27 mouse cellular contexts compared by ENCODE assay signal in the genomic region with DNA sequence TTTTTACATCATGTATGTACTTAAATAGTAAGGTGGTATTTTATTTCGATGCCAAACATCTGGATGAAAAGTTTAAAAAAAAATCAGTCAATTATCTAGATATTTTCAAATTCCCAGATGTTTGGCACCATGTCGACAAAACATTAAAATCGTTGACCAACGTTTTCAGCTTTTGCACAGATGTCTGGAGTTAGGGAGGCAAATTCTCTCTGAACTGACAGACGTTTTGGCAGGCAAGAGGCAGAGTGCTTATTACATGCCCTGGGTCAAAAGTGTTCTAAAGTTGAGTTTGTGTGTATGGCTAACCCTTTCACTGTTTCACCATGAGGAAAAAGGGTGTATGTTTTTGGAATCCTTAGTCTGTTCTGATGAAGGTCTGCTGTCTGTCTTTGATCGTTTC.
A peak's percentile ranks its signal among the peaks of the same experiment; 100 is the strongest.
DNase-seq lines count a peak whose midpoint lies in the region; ATAC-seq and TF ChIP-seq lines count a peak whose summit lies in the region.
"Had no signal": no experiment of that assay in that cellular context is flagged by ENCODE, and none has a peak within 500 bp of the region (broad histone marks: within the 10 kb centered on the region; RNA-seq: fewer than 3 reads in every experiment).

No protein-coding gene starts in this region.

- 60% methylated on average over 6 of the region's 6 CpGs for WGBS in embryonic facial prominence, embryonic 11.5 days
- WGBS in embryonic facial prominence, embryonic 10.5 days: 73% methylated on average over 6 of the region's 6 CpGs
- 41% methylated on average over 6 of the region's 6 CpGs for WGBS in lung, embryonic 14.5 days
- WGBS in embryonic facial prominence, embryonic 12.5 days: 45% methylated on average over 6 of the region's 6 CpGs
- 30% methylated on average over 6 of the region's 6 CpGs for WGBS in limb, embryonic 15.5 days

- no peak for ATAC-seq in embryonic facial prominence, embryonic 11.5 days (replicated peaks; ENCODE audit: insufficient number of reproducible peaks, low FRiP score, low TSS enrichment, low read depth)
- ATAC-seq in lung, embryonic 14.5 days (ENCODE audit: insufficient read depth): no peak
- no peak for ATAC-seq in embryonic facial prominence, embryonic 12.5 days (ENCODE audit: insufficient number of reproducible peaks, insufficient read depth, low FRiP score, low TSS enrichment)
- ATAC-seq in limb, embryonic 15.5 days (ENCODE audit: insufficient number of reproducible peaks, low FRiP score, low TSS enrichment, low read depth): 0 out of 2 replicates have a peak, but pooled peaks have one; percentile 48
- ATAC-seq: CD4-positive, CD25-positive, alpha-beta regulatory T cell, adult 4 months; forebrain, embryonic 14.5 days; forebrain, embryonic 16.5 days had no signal

- H3K4me3 ChIP-seq in embryonic facial prominence, embryonic 11.5 days (ENCODE audit: low read depth, low read length): no peak overlapping the region
- no peak overlapping the region for H3K4me3 ChIP-seq in embryonic facial prominence, embryonic 10.5 days
- H3K4me3 ChIP-seq in lung, embryonic 14.5 days (ENCODE audit: low read depth, low read length): no peak overlapping the region
- no peak overlapping the region for H3K4me3 ChIP-seq in embryonic facial prominence, embryonic 12.5 days
- H3K4me3 ChIP-seq in limb, embryonic 15.5 days: no peak overlapping the region
- H3K4me3 ChIP-seq: embryonic facial prominence, embryonic 15.5 days; erythroblast, embryonic 14.5 days; forebrain, embryonic 10.5 days; forebrain, embryonic 12.5 days had no signal

- no peaks in the 10 kb centered on the region for H3K4me1 ChIP-seq in embryonic facial prominence, embryonic 11.5 days (ENCODE audit: control insufficient read depth, insufficient read depth, low read length)
- no peaks in the 10 kb centered on the region for H3K4me1 ChIP-seq in embryonic facial prominence, embryonic 10.5 days
- H3K4me1 ChIP-seq in lung, embryonic 14.5 days (ENCODE audit: insufficient read depth): no peaks in the 10 kb centered on the region
- H3K4me1 ChIP-seq in embryonic facial prominence, embryonic 12.5 days: no peaks in the 10 kb centered on the region
- 0 out of 2 replicates have a peak, but pooled peaks cover 2% of the 10 kb centered on the region for H3K4me1 ChIP-seq in limb, embryonic 15.5 days
- H3K4me1 ChIP-seq: forebrain, embryonic 10.5 days; forebrain, embryonic 12.5 days had no signal

- no peaks in the 10 kb centered on the region for H3K27me3 ChIP-seq in embryonic facial prominence, embryonic 11.5 days (ENCODE audit: control insufficient read depth, insufficient read depth, low read length)
- no peaks in the 10 kb centered on the region for H3K27me3 ChIP-seq in embryonic facial prominence, embryonic 10.5 days (replicated peaks; ENCODE audit: low read depth, poor library complexity, severe bottlenecking)
- no peaks in the 10 kb centered on the region for H3K27me3 ChIP-seq in lung, embryonic 14.5 days (ENCODE audit: insufficient read depth, low read length)
- H3K27me3 ChIP-seq in embryonic facial prominence, embryonic 12.5 days: no peaks in the 10 kb centered on the region
- no peaks in the 10 kb centered on the region for H3K27me3 ChIP-seq in limb, embryonic 15.5 days
- H3K27me3 ChIP-seq: CH12.LX; embryonic facial prominence, embryonic 15.5 days; forebrain, embryonic 12.5 days had no signal

- no peaks in the 10 kb centered on the region for H3K36me3 ChIP-seq in embryonic facial prominence, embryonic 11.5 days (replicated peaks; ENCODE audit: control insufficient read depth, insufficient read depth, low read depth, low read length)
- H3K36me3 ChIP-seq in embryonic facial prominence, embryonic 10.5 days (replicated peaks): no peaks in the 10 kb centered on the region
- H3K36me3 ChIP-seq in lung, embryonic 14.5 days (ENCODE audit: insufficient read depth): no peaks in the 10 kb centered on the region
- no peaks in the 10 kb centered on the region for H3K36me3 ChIP-seq in embryonic facial prominence, embryonic 12.5 days
- no peaks in the 10 kb centered on the region for H3K36me3 ChIP-seq in limb, embryonic 15.5 days
- H3K36me3 ChIP-seq: embryonic facial prominence, embryonic 15.5 days; forebrain, embryonic 10.5 days; forebrain, embryonic 12.5 days; G1E had no signal

- no peak for TF ChIP-seq CTCF in lung, embryonic 14.5 days (IDR thresholded peaks at IDR 0.05; ENCODE audit: low read depth)

- peak; percentile 2 for DNase-seq in embryonic facial prominence, embryonic 11.5 days (ENCODE audit: low spot score)
- DNase-seq in embryonic facial prominence, embryonic 10.5 days (ENCODE audit: low spot score): no peak
- DNase-seq in lung, embryonic 14.5 days: peak; percentile 35
- no peak for DNase-seq in lung, postnatal 36 days
- DNase-seq in layer of hippocampus, adult 18-20 months (ENCODE audit: low spot score in 2 of 2): no peak
- no peak for DNase-seq in embryo, embryonic 10 days (ENCODE audit: low spot score)
- DNase-seq: adrenal gland, adult 8-10 months; adrenal gland, postnatal 14 days; adrenal gland, postnatal 36 days; B cell, adult 2 months; cerebellum, adult 11-12 months; cerebellum, adult 2 months; cerebellum, adult 9-10 months; cerebellum, postnatal 10 days; cerebellum, postnatal 36 days; embryo, embryonic 11 days had no signal

- H3K9ac ChIP-seq in embryonic facial prominence, embryonic 11.5 days (replicated peaks; ENCODE audit: low read length): no peak overlapping the region
- no peak overlapping the region for H3K9ac ChIP-seq in lung, embryonic 14.5 days
- H3K9ac ChIP-seq in embryonic facial prominence, embryonic 12.5 days: no peak overlapping the region
- H3K9ac ChIP-seq in limb, embryonic 15.5 days: no peak overlapping the region
- H3K9ac ChIP-seq: embryonic facial prominence, embryonic 15.5 days; forebrain, embryonic 12.5 days had no signal

- no peak overlapping the region for H3K4me2 ChIP-seq in embryonic facial prominence, embryonic 11.5 days (ENCODE audit: low read depth, low read length)
- no peak overlapping the region for H3K4me2 ChIP-seq in lung, embryonic 14.5 days
- H3K4me2 ChIP-seq in embryonic facial prominence, embryonic 12.5 days (replicated peaks): no peak overlapping the region
- no peak overlapping the region for H3K4me2 ChIP-seq in limb, embryonic 15.5 days
- H3K4me2 ChIP-seq: embryonic facial prominence, embryonic 15.5 days; forebrain, embryonic 12.5 days had no signal

- no peak overlapping the region for H3K27ac ChIP-seq in embryonic facial prominence, embryonic 11.5 days (replicated peaks; ENCODE audit: low read depth, low read length)
- H3K27ac ChIP-seq in embryonic facial prominence, embryonic 10.5 days (replicated peaks): no peak overlapping the region
- no peak overlapping the region for H3K27ac ChIP-seq in lung, embryonic 14.5 days (ENCODE audit: low read depth)
- H3K27ac ChIP-seq in embryonic facial prominence, embryonic 12.5 days: 0 out of 2 replicates have a peak overlapping the region, but pooled peaks have one; percentile 1
- no peak overlapping the region for H3K27ac ChIP-seq in limb, embryonic 15.5 days
- H3K27ac ChIP-seq: forebrain, embryonic 10.5 days; forebrain, embryonic 12.5 days had no signal

- no peaks in the 10 kb centered on the region for H3K9me3 ChIP-seq in embryonic facial prominence, embryonic 11.5 days (replicated peaks; ENCODE audit: control insufficient read depth, low read length)
- no peaks in the 10 kb centered on the region for H3K9me3 ChIP-seq in embryonic facial prominence, embryonic 10.5 days
- H3K9me3 ChIP-seq in lung, embryonic 14.5 days (ENCODE audit: low read depth, low read length): no peaks in the 10 kb centered on the region
- H3K9me3 ChIP-seq in embryonic facial prominence, embryonic 12.5 days: no peaks in the 10 kb centered on the region
- no peaks in the 10 kb centered on the region for H3K9me3 ChIP-seq in limb, embryonic 15.5 days
- H3K9me3 ChIP-seq: embryonic facial prominence, embryonic 15.5 days; forebrain, embryonic 10.5 days; forebrain, embryonic 12.5 days; G1E had no signal

Comparison
In these comparisons a context has a peak if more than half of its experiments do, and no peak if none do; other contexts are left out.
1. DNase-seq: peak in embryonic facial prominence, embryonic 11.5 days (single experiment) and lung, embryonic 14.5 days (single experiment); none in embryonic facial prominence, embryonic 10.5 days (single experiment), lung, postnatal 36 days (single experiment), layer of hippocampus, adult 18-20 months (0 of 2) and embryo, embryonic 10 days (single experiment).